Mouse (Mus musculus): Measurements from ENCODE around the gene Pan3. TPM values are rescaled to one million over a fixed set of nuclear protein-coding genes. Genes with fewer than 3 reads are reported as not detected.

Gene Pan3
- 45.3 and 54.8 TPM in 2 replicates for polyA plus RNA-seq (2016; fragmentation: Nextera tagmentation; extraction: Ambion mirVana)

GRCm38 (mm10) chr5:147429535-147430305, at the start of gene Pan3:
Gene Pan3, plus strand, starts transcription at chr5:147430161.
- Histone ChIP-seq H3K27ac (peak within 1 kb of the TSS; percentile 98), H3K4me3 (peak within 1 kb of the TSS; percentile 85), H3K9ac (peak within 1 kb of the TSS; percentile 86), H3K27me3 (replicated peaks) (no peaks in the 10 kb centered on the region), H3K9me3 (no peaks in the 10 kb centered on the region), H3K4me2 (replicated peaks) (peak within 1 kb of the TSS; percentile 79), H3K36me3 (no peaks in the 10 kb centered on the region), H3K4me1 (peaks cover 19% of the 10 kb centered on the region)
- 1% methylated on average over 51 of the region's 51 CpGs for WGBS
- peak; percentile 81 for ATAC-seq (ENCODE audit: low FRiP score, low read depth)

DNA sequence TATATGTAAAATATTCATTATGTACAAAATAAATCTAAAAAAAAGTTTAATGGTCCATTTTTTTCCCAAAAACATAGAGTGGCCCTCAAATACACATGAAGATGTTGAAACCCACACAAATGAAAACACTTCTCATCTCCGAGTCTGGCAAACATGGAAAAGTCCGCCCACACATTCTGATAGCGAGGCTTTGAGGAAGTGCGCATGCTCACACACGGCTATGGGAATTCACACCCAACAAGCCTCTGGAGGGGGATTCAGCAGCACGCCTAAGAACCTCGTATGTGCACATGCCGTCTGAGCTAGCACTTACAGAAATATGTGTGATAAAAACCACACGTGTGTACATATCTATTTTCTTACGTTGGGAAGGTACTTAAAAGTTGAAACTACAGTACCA, 48.6 kb upstream of the Pan3 start:
- Histone ChIP-seq H3K27me3 (replicated peaks) (no peaks in the 10 kb centered on the region), H3K4me3 (no peak overlapping the region), H3K4me1 (no peaks in the 10 kb centered on the region), H3K27ac (no peak overlapping the region), H3K9ac (no peak overlapping the region), H3K4me2 (replicated peaks) (no peak overlapping the region), H3K36me3 (no peaks in the 10 kb centered on the region), H3K9me3 (no peaks in the 10 kb centered on the region)
- WGBS: 93% methylated on average over 10 of the region's 10 CpGs
- ATAC-seq (ENCODE audit: low FRiP score, low read depth): no peak

- no peak for ATAC-seq (ENCODE audit: low FRiP score, low read depth)
- 81% methylated on average over 13 of the region's 13 CpGs for WGBS
- H3K4me1 ChIP-seq: no peaks in the 10 kb centered on the region
- H3K36me3 ChIP-seq: no peaks in the 10 kb centered on the region
- H3K9me3 ChIP-seq: no peaks in the 10 kb centered on the region
- no peak overlapping the region for H3K4me3 ChIP-seq
- H3K9ac ChIP-seq: no peak overlapping the region
- no peaks in the 10 kb centered on the region for H3K27me3 ChIP-seq (replicated peaks)
- no peak overlapping the region for H3K27ac ChIP-seq
- no peak overlapping the region for H3K4me2 ChIP-seq (replicated peaks)
Observed at GRCm38 (mm10) chr5:147386865-147387264, 43.1 kb upstream of the Pan3 start.

DNA sequence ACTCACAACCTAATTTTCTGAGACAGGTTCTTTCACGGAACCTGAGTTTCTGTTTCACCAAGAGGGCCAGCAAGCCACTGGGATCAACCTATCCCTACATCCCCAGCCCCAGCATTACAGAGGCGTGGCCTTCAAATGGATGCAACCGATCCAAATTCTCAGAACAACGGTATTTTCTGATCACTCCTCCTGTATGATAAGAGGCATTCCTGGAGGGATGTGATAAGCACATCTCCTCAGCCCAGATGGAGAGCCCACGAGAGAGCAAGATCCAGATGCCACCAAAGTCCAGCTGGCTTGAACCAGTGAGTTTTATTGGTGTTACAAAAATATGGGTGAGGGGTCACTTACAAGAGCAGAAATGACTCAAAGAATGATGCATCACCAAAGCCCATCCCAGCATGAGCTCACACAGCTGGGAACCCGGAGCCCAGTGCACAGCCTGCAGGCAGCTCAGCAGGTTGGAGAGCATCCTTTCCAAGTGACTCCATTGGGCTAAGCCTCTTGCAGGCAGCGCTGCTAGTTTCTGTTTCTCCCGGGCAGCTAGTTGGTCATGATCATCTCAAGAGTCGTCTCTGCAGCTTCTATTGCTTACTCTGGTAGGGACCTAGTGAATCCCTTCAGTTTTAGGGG, 41.5 kb upstream of the Pan3 start:
- H3K9me3 ChIP-seq: no peaks in the 10 kb centered on the region
- H3K4me1 ChIP-seq: no peaks in the 10 kb centered on the region
- WGBS: 82% methylated on average over 9 of the region's 9 CpGs
- no peak overlapping the region for H3K4me2 ChIP-seq (replicated peaks)
- no peak overlapping the region for H3K9ac ChIP-seq
- H3K36me3 ChIP-seq: no peaks in the 10 kb centered on the region
- ATAC-seq (ENCODE audit: low FRiP score, low read depth): no peak
- H3K27me3 ChIP-seq (replicated peaks): no peaks in the 10 kb centered on the region
- no peak overlapping the region for H3K27ac ChIP-seq
- no peak overlapping the region for H3K4me3 ChIP-seq

DNA sequence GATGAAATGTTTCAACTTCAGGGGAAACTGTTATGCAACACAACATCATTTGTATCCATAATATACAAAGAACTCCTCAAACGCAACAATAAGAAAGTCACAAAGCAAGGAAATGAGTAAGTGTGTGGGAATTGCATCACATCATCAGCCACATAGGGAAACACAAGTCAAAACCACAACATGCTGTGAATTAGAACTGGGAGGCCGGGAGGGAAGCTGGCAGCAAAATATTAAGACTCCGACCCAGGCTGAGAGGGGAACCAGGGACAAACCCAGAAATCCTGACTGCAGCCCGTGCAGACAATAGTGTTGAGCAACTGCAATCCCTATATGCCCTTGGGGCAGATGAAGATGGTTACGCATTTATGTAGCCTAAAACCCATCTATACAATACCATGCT, 40.9 kb upstream of the Pan3 start:
- H3K9me3 ChIP-seq: no peaks in the 10 kb centered on the region
- WGBS: 88% methylated on average over 5 of the region's 5 CpGs
- no peak for ATAC-seq (ENCODE audit: low FRiP score, low read depth)
- H3K4me3 ChIP-seq: no peak overlapping the region
- H3K36me3 ChIP-seq: no peaks in the 10 kb centered on the region
- no peaks in the 10 kb centered on the region for H3K4me1 ChIP-seq
- H3K27me3 ChIP-seq (replicated peaks): no peaks in the 10 kb centered on the region
- H3K27ac ChIP-seq: no peak overlapping the region
- H3K4me2 ChIP-seq (replicated peaks): no peak overlapping the region
- H3K9ac ChIP-seq: no peak overlapping the region

DNA sequence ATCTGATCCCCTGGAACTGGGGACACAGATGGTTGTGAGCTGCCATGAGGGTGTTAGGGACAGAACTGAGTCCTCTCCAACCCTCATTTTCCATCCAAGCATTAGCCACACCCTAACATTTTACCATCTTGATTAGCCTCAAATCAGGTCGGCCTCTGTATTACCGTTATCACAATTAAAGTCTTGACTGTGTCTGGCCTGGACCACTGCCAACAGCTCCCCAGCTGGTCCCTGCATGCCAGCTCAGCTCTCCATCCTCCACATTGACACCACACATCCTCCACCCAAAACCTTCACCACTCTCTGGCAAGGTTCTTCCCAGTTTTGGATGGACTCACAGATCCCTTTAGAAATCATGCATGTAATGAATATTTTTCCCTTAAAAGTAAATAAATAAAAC, 39.2 kb upstream of the Pan3 start:
- Histone ChIP-seq H3K9ac (no peak overlapping the region), H3K4me2 (replicated peaks) (no peak overlapping the region), H3K27ac (no peak overlapping the region), H3K36me3 (no peaks in the 10 kb centered on the region), H3K27me3 (replicated peaks) (no peaks in the 10 kb centered on the region), H3K9me3 (no peaks in the 10 kb centered on the region), H3K4me1 (no peaks in the 10 kb centered on the region), H3K4me3 (no peak overlapping the region)
- 78% methylated on average over 2 of the region's 2 CpGs for WGBS
- no peak for ATAC-seq (ENCODE audit: low FRiP score, low read depth)

DNA sequence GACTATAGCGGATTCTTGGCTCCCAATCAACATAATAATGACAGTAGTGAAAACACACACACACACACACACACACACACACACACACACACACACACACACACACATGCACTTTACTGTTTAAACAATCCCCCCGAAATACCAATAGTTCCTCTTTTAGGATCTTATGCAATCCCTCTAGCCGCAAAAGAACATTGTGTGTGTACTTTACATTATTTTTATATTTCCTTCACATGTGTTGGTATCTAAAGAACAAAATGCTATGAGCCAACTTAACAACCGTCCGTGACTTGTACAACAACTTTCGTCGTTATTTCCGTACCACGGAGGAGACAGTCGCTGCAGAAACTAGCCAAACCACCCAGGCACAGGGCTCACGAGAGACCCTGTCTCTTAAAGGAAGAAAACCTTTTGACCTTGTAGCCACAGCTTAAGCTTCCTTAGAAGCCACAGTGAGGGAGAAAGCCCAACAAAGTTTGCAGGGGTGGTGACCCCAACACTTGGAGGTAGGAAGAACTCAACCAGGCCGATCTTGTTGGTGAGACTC, 37.2 kb upstream of the Pan3 start:
- Histone ChIP-seq H3K9me3 (no peaks in the 10 kb centered on the region), H3K4me1 (no peaks in the 10 kb centered on the region), H3K4me2 (replicated peaks) (no peak overlapping the region), H3K27me3 (replicated peaks) (peaks cover under 1% of the 10 kb centered on the region; the same call in 1 of the 2 replicates), H3K9ac (no peak overlapping the region), H3K4me3 (no peak overlapping the region), H3K36me3 (no peaks in the 10 kb centered on the region), H3K27ac (no peak overlapping the region)
- 89% methylated on average over 12 of the region's 12 CpGs for WGBS
- no peak for ATAC-seq (ENCODE audit: low FRiP score, low read depth)

DNA sequence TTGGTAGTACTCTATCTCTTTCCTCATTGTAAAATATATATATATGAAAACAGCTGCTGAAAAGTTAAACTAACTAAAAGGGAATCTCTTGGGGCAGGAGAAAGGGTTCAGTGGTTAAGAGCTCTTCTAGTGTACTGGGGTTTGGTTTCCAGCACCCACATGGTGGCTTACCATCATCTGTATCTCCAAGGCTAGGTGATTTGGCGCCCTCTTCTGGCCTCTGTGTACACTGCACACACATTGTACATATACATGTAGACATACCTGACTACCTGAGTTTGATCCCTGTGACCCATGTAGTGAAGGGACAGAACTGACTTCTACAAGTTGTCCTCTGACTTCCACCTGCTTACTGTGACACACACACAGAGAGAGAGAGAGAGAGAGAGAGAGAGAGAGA, 34.9 kb upstream of the Pan3 start:
- ATAC-seq (ENCODE audit: low FRiP score, low read depth): no peak
- Histone ChIP-seq H3K4me3 (no peak overlapping the region), H3K27me3 (replicated peaks) (peaks cover 23% of the 10 kb centered on the region), H3K27ac (no peak overlapping the region), H3K9ac (no peak overlapping the region), H3K36me3 (no peaks in the 10 kb centered on the region), H3K4me1 (no peaks in the 10 kb centered on the region), H3K9me3 (no peaks in the 10 kb centered on the region), H3K4me2 (replicated peaks) (no peak overlapping the region)
- WGBS: 26% methylated on average over 1 of the region's 1 CpGs

DNA sequence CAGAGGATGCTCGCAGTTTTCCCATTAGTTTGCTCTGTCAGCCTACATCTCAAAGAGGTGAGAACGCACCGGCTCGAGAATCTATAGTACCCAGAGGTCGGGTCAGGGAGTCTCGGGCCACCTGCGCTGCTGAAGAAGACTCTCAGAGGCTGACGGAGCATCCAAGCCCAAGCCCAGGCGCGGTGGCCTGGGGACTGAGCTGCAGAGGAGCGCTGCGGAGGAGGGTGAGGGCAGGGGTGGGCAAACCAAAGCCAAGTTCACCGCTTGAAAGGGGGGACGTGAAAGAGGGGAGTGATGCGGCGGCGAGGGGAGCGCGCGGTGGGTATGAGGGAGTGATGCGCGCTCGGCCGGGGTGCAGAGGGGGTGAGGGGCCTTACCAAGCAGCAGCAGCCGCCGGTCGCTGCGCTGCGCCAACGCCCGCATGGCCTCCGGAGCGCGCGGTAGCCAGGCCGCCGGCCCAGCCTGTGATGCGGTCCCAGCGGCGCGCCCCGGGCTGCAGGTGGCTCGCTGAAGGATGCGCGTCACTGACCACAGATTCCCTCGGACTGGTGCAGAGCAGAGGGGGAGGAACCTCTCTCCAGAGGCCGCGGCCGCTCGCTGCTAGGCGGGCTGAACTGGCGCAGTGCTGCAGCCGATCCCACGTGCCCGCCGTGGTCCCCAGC, 30.0 kb upstream of the Pan3 start, which contains the start of gene Flt3:
TSS of gene Flt3 (minus strand) at position 647 of the 662 bp plus-strand sequence.
- H3K4me3 ChIP-seq: peak within 1 kb of the TSS; percentile 42
- peak; percentile 65 for ATAC-seq (ENCODE audit: low FRiP score, low read depth)
- H3K27ac ChIP-seq: no peak within 1 kb of the TSS
- H3K4me2 ChIP-seq (replicated peaks): peak within 1 kb of the TSS; percentile 74
- H3K9ac ChIP-seq: peak within 1 kb of the TSS; percentile 33; the same call in 1 of the 2 replicates
- no peaks in the 10 kb centered on the region for H3K36me3 ChIP-seq
- peaks cover 48% of the 10 kb centered on the region for H3K27me3 ChIP-seq (replicated peaks)
- WGBS: under 1% methylated on average over 56 of the region's 56 CpGs
- H3K9me3 ChIP-seq: no peaks in the 10 kb centered on the region
- H3K4me1 ChIP-seq: peaks cover 10% of the 10 kb centered on the region; the same call in 1 of the 2 replicates

DNA sequence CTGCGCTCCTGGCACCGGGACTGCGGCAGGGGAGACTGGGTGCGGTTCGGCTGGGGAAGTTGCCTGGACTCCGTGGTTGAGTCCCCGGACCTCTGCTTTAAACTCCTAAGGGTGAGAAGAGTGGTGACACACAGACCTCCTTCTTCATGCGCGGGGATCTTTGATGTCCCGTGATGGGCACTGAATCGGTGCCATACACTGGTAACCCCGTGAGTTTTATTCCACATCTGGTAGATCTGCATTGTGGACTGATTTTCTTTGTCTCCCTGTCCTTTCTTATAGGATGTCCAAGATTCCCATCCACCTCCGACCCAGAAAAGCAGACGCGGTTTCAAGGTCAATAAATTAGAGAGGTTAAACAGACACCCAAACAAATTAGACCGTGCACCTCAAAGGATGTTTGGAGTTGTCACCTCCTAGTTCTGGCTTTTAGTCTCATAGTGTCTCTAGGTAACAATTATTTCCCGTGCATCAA, 29.4 kb upstream of the Pan3 start:
- 3% methylated on average over 17 of the region's 17 CpGs for WGBS
- H3K36me3 ChIP-seq: no peaks in the 10 kb centered on the region
- no peaks in the 10 kb centered on the region for H3K9me3 ChIP-seq
- peaks cover 48% of the 10 kb centered on the region for H3K27me3 ChIP-seq (replicated peaks)
- peaks cover 10% of the 10 kb centered on the region; the same call in 1 of the 2 replicates for H3K4me1 ChIP-seq
- peak overlapping the region; percentile 74 for H3K4me2 ChIP-seq (replicated peaks)
- peak overlapping the region; percentile 42 for H3K4me3 ChIP-seq
- H3K27ac ChIP-seq: no peak overlapping the region
- 0 out of 2 replicates have a peak overlapping the region, but pooled peaks have one; percentile 33 for H3K9ac ChIP-seq
- ATAC-seq (ENCODE audit: low FRiP score, low read depth): no peak

GRCm38 (mm10) chr5:147401024-147401423, 28.9 kb upstream of the Pan3 start:
- H3K27ac ChIP-seq: no peak overlapping the region
- no peaks in the 10 kb centered on the region for H3K36me3 ChIP-seq
- peaks cover 48% of the 10 kb centered on the region for H3K27me3 ChIP-seq (replicated peaks)
- ATAC-seq (ENCODE audit: low FRiP score, low read depth): no peak
- 31% methylated on average over 11 of the region's 11 CpGs for WGBS
- H3K9ac ChIP-seq: no peak overlapping the region
- peak overlapping the region; percentile 74 for H3K4me2 ChIP-seq (replicated peaks)
- H3K4me3 ChIP-seq: peak overlapping the region; percentile 42; the same call in 1 of the 2 replicates
- peaks cover 10% of the 10 kb centered on the region; the same call in 1 of the 2 replicates for H3K4me1 ChIP-seq
- no peaks in the 10 kb centered on the region for H3K9me3 ChIP-seq

DNA sequence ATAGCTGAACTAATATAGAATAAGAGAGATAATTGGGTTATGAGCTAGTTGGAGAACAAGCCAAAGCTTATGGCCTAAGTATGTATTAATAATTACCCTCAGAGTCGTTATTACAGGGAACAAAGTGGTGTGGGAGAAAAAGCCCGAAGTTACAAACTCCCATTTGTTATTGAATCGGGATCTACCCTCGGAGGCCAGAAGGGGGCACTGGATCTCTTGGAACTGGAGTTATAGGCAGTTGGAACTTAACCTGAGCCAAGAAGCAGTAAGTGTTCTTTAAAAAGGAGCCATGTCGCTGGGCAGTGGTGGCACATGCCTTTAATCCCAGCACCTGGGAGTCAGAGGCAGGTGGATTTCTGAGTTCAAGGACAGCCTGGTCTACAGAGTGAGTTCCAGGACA, 27.5 kb upstream of the Pan3 start:
- WGBS: 24% methylated on average over 5 of the region's 5 CpGs
- ATAC-seq (ENCODE audit: low FRiP score, low read depth): no peak
- H3K36me3 ChIP-seq: no peaks in the 10 kb centered on the region
- H3K4me3 ChIP-seq: no peak overlapping the region
- H3K27ac ChIP-seq: no peak overlapping the region
- H3K4me1 ChIP-seq: peaks cover 10% of the 10 kb centered on the region; the same call in 1 of the 2 replicates
- no peak overlapping the region for H3K4me2 ChIP-seq (replicated peaks)
- peaks cover 48% of the 10 kb centered on the region for H3K27me3 ChIP-seq (replicated peaks)
- H3K9ac ChIP-seq: no peak overlapping the region
- no peaks in the 10 kb centered on the region for H3K9me3 ChIP-seq
